Mouse (Mus musculus): ENCODE data around the gene Rpl3l. TPM values are rescaled to one million over a fixed set of nuclear protein-coding genes. Genes with fewer than 3 reads are reported as not detected.

Gene Rpl3l
- 0.40 and 0.44 TPM in 2 replicates for polyA plus RNA-seq (2014; fragmentation: Nextera tagmentation; extraction: Ambion mirVana)

DNA sequence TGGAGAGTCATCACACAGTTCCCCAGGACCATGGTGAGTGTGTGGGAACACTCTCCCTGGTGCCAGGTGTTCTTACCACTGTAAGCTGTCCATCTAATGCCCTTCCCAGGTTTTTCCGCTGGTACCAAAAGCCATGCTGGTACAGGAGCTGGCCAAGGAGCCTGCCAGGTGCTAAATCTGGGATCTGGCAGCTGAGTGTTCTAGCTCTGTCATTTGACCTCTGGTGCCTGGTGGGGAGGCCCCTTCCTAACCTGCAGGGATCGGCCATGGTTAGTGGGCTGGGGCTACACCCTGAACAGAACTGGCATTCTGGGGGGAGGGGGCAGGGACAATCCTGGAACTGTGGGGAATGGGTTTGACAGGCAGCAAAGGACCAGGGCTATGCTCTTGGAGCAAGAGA lies at the start of gene Rpl3l:
TSS of gene Rpl3l (plus strand) at position 203 of the 400 bp plus-strand sequence.
- Histone ChIP-seq H3K36me3 (ENCODE audit: control insufficient read depth, insufficient read depth, low read length) (no peaks in the 10 kb centered on the region), H3K27ac (ENCODE audit: low read depth, low read length) (no peak within 1 kb of the TSS), H3K4me1 (ENCODE audit: control insufficient read depth, insufficient read depth, low read length) (peaks cover 15% of the 10 kb centered on the region), H3K9ac (ENCODE audit: low read depth, low read length) (no peak within 1 kb of the TSS), H3K4me3 (ENCODE audit: low read depth, low read length) (no peak within 1 kb of the TSS), H3K4me2 (no peak within 1 kb of the TSS), H3K27me3 (ENCODE audit: control insufficient read depth, insufficient read depth, low read length) (peaks cover 3% of the 10 kb centered on the region; the same call in 1 of the 2 replicates), H3K9me3 (replicated peaks; ENCODE audit: control insufficient read depth, low read length) (no peaks in the 10 kb centered on the region)
- no peak for ATAC-seq (replicated peaks; ENCODE audit: insufficient number of reproducible peaks, low FRiP score, low TSS enrichment)
- WGBS (ENCODE audit: insufficient replicate concordance): 70% methylated on average over 2 of the region's 2 CpGs

DNA sequence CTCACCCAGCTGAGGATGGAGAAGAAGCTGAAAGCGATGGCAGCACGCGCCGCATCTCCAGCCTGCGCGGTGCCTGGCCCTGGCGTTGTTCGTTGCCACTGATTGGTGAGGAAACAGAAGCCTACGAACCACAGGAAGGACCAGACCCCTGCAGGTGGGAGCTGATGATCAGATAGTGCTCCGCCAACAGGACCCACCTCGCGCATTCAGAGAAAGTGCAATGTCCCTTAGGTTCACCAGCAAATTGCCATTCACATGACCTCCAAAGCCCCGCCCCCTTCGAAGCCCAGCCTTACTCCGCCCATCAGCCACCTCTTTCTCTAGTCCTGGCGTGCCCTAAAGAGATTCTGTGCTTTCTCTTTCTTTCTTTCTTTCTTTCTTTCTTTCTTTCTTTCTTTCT lies 41.1 kb upstream of the Rpl3l start:
- no peaks in the 10 kb centered on the region for H3K9me3 ChIP-seq (replicated peaks; ENCODE audit: control insufficient read depth, low read length)
- H3K4me3 ChIP-seq (ENCODE audit: low read depth, low read length): peak overlapping the region; percentile 16; the same call in 1 of the 2 replicates
- H3K4me2 ChIP-seq: peak overlapping the region; percentile 38
- H3K4me1 ChIP-seq (ENCODE audit: control insufficient read depth, insufficient read depth, low read length): peaks cover 8% of the 10 kb centered on the region
- no peak overlapping the region for H3K9ac ChIP-seq (ENCODE audit: low read depth, low read length)
- H3K27me3 ChIP-seq (ENCODE audit: control insufficient read depth, insufficient read depth, low read length): peaks cover 45% of the 10 kb centered on the region
- H3K36me3 ChIP-seq (ENCODE audit: control insufficient read depth, insufficient read depth, low read length): no peaks in the 10 kb centered on the region
- H3K27ac ChIP-seq (ENCODE audit: low read depth, low read length): no peak overlapping the region
- 15% methylated on average over 16 of the region's 16 CpGs for WGBS (ENCODE audit: insufficient replicate concordance)
- ATAC-seq (replicated peaks; ENCODE audit: insufficient number of reproducible peaks, low FRiP score, low TSS enrichment): no peak

DNA sequence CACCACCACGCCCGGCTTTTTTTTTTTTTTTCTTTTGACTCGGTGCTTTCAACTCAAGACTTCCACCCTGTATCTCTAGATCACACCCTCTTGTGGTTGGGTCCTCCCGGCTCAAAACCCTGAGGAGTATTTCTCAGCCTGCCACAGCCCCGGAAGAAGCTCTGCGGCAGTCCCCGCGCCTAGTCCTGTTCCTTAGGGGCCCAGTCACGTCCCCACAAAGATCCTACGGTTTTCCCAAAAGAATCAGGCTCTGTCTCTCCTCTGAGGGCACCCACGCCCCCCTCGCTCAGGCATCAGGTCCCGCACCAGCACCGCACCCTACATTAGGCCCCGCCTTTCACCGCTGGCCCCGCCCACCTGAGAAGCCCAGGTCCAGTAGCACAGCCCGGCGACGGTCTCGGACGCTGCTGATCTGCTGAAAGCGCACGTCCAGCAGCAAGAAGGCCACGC lies 40.4 kb upstream of the Rpl3l start:
- WGBS (ENCODE audit: insufficient replicate concordance): 2% methylated on average over 25 of the region's 25 CpGs
- peaks cover 45% of the 10 kb centered on the region for H3K27me3 ChIP-seq (ENCODE audit: control insufficient read depth, insufficient read depth, low read length)
- peak; percentile 74 for ATAC-seq (replicated peaks; ENCODE audit: insufficient number of reproducible peaks, low FRiP score, low TSS enrichment)

DNA sequence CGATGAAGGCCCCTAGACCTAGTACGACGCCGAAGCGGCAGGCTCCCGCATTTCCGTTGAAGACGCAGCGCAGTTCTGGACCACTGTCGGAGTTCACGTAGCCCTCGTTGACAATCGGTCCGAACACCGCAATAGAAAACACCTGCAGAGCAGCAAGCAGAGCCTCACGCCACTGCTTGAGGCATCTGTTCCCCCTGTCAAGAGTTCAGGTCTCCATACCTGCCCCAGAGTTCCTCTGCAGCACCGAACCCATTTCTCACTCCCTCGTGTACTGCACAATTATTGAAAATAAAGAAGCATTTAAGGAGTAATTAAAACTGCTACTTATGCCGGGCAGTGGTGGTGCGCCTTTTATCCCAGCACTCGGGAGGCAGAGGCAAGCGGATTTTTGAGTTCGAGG lies 40.0 kb upstream of the Rpl3l start:
- no peak for ATAC-seq (replicated peaks; ENCODE audit: insufficient number of reproducible peaks, low FRiP score, low TSS enrichment)
- peak overlapping the region; percentile 46; the same call in 1 of the 2 replicates for H3K9ac ChIP-seq (ENCODE audit: low read depth, low read length)
- H3K9me3 ChIP-seq (replicated peaks; ENCODE audit: control insufficient read depth, low read length): no peaks in the 10 kb centered on the region
- no peak overlapping the region for H3K27ac ChIP-seq (ENCODE audit: low read depth, low read length)
- peak overlapping the region; percentile 37 for H3K4me3 ChIP-seq (ENCODE audit: low read depth, low read length)
- peak overlapping the region; percentile 71 for H3K4me2 ChIP-seq
- 16% methylated on average over 23 of the region's 23 CpGs for WGBS (ENCODE audit: insufficient replicate concordance)
- peaks cover 45% of the 10 kb centered on the region for H3K27me3 ChIP-seq (ENCODE audit: control insufficient read depth, insufficient read depth, low read length)
- 0 out of 2 replicates have a peak, but pooled peaks cover under 1% of the 10 kb centered on the region for H3K36me3 ChIP-seq (ENCODE audit: control insufficient read depth, insufficient read depth, low read length)
- H3K4me1 ChIP-seq (ENCODE audit: control insufficient read depth, insufficient read depth, low read length): peaks cover 8% of the 10 kb centered on the region

More for the DNA sequence above, 40.4 kb upstream of the Rpl3l start:
- Histone ChIP-seq H3K27ac (ENCODE audit: low read depth, low read length) (no peak overlapping the region), H3K4me3 (ENCODE audit: low read depth, low read length) (peak overlapping the region; percentile 37), H3K36me3 (ENCODE audit: control insufficient read depth, insufficient read depth, low read length) (no peaks in the 10 kb centered on the region), H3K4me1 (ENCODE audit: control insufficient read depth, insufficient read depth, low read length) (peaks cover 8% of the 10 kb centered on the region), H3K4me2 (peak overlapping the region; percentile 71), H3K9ac (ENCODE audit: low read depth, low read length) (peak overlapping the region; percentile 46; the same call in 1 of the 2 replicates), H3K9me3 (replicated peaks; ENCODE audit: control insufficient read depth, low read length) (no peaks in the 10 kb centered on the region)

DNA sequence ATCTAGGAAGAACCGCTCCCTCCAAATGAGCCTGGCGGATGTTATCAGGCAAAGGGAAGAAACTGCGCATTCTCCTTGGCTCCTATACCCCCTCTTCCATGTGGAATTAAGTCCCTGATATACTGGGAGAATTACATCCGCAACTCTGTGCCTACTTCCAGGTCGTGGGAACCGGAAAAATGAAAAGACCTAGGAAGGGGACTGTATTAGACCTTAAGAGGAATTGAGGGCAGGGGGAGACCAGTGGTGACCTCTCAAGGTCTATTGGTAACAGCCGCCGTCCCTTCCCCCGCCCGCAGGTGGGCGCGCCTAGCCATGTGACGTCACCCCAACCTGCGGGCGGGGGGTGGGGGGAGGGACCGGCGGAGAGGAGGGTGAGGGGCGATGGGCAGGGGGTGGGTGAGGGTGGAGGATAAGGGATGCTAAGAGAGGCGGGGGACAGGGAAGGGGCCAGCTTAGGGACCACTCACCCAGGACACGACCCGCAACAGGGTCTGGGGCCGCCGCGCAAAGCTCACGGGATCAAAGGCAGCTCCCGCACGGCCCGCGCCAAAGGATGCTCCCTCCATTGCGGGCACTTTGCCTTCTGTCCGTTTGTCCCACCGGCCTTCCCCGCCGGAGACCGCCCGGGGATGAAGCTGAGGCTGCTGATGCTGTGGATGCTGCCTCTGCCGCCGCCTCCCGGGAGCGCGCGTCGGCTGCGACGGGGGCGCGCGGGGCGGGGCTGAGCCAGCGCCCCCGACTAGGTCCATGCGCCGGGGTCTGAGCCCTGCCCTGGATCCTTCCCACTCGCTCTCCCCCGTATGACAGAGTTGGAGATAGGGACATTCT lies 38.2 kb upstream of the Rpl3l start, which contains the start of gene Syngr3:
TSS of gene Syngr3 (minus strand) at position 705 of the 831 bp plus-strand sequence.
- Histone ChIP-seq H3K27me3 (ENCODE audit: control insufficient read depth, insufficient read depth, low read length) (peaks cover 45% of the 10 kb centered on the region), H3K4me2 (peak within 1 kb of the TSS; percentile 91), H3K27ac (ENCODE audit: low read depth, low read length) (no peak within 1 kb of the TSS), H3K9ac (ENCODE audit: low read depth, low read length) (peak within 1 kb of the TSS; percentile 47), H3K36me3 (ENCODE audit: control insufficient read depth, insufficient read depth, low read length) (0 out of 2 replicates have a peak, but pooled peaks cover 5% of the 10 kb centered on the region), H3K4me1 (ENCODE audit: control insufficient read depth, insufficient read depth, low read length) (peaks cover 8% of the 10 kb centered on the region), H3K4me3 (ENCODE audit: low read depth, low read length) (peak within 1 kb of the TSS; percentile 64), H3K9me3 (replicated peaks; ENCODE audit: control insufficient read depth, low read length) (no peaks in the 10 kb centered on the region)
- WGBS (ENCODE audit: insufficient replicate concordance): under 1% methylated on average over 55 of the region's 55 CpGs
- no peak for ATAC-seq (replicated peaks; ENCODE audit: insufficient number of reproducible peaks, low FRiP score, low TSS enrichment)

DNA sequence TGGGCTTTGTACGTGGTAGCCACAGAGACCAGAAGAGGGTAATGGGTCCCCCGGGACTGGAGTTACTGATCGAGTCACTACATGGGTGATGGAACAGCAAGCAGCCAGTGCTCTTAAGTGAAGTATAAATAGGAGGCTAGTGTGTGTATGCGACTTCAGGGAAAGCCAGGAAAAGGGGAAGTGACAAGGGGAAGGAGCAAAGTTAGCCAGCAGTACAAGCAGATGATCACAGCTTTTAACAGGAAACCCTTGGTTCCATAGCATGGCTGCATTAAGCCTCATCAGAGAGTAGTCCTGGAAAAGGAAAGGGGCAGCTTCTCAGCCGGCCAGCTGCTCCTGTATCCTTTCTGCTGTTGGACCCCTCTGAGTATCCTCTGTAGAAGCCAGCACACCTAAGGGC lies 35.2 kb upstream of the Rpl3l start:
- H3K4me3 ChIP-seq (ENCODE audit: low read depth, low read length): no peak overlapping the region
- 83% methylated on average over 5 of the region's 5 CpGs for WGBS (ENCODE audit: insufficient replicate concordance)
- H3K9ac ChIP-seq (ENCODE audit: low read depth, low read length): no peak overlapping the region
- no peak overlapping the region for H3K27ac ChIP-seq (ENCODE audit: low read depth, low read length)
- ATAC-seq (replicated peaks; ENCODE audit: insufficient number of reproducible peaks, low FRiP score, low TSS enrichment): no peak
- H3K27me3 ChIP-seq (ENCODE audit: control insufficient read depth, insufficient read depth, low read length): peaks cover 38% of the 10 kb centered on the region
- H3K4me2 ChIP-seq: no peak overlapping the region
- H3K4me1 ChIP-seq (ENCODE audit: control insufficient read depth, insufficient read depth, low read length): peaks cover 11% of the 10 kb centered on the region
- H3K9me3 ChIP-seq (replicated peaks; ENCODE audit: control insufficient read depth, low read length): no peaks in the 10 kb centered on the region
- H3K36me3 ChIP-seq (ENCODE audit: control insufficient read depth, insufficient read depth, low read length): 0 out of 2 replicates have a peak, but pooled peaks cover 5% of the 10 kb centered on the region

DNA sequence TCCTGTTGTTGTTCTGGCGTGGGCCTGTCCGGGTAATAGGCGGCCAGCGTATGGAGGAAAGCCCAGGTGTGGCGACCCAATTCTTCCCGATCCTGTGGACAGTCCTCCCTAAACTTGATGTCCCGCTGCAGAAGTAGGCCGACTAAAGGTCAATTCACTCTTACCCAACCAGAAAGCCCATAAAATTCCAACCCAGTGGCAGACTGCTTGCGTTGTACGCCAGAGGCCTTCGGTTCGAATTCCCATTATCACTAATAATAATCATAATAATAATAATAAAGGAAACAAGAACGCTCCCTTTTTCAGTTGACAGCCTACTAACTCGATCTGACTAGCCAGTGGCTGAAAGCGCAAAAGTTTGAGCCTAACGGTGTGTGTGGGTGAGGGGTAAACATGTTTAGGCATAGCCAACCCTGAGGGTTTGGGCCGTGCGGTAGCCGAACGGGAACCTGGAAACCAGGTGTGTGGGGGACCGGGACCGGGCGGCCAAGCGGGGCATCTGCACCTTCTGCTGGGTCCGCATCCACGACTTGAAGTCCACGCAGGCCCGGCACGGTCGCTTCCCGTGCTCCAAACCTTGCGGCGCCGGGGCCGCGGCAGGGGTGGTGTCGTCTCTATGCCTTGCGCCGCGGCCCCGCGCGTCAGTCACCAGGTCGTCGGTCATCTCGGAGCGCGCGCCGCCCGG lies 32.2 kb upstream of the Rpl3l start:
- Histone ChIP-seq H3K9ac (ENCODE audit: low read depth, low read length) (peak overlapping the region; percentile 90), H3K27me3 (ENCODE audit: control insufficient read depth, insufficient read depth, low read length) (peaks cover 9% of the 10 kb centered on the region), H3K4me3 (ENCODE audit: low read depth, low read length) (peak overlapping the region; percentile 90), H3K4me2 (peak overlapping the region; percentile 89), H3K4me1 (ENCODE audit: control insufficient read depth, insufficient read depth, low read length) (peaks cover 14% of the 10 kb centered on the region), H3K9me3 (replicated peaks; ENCODE audit: control insufficient read depth, low read length) (no peaks in the 10 kb centered on the region), H3K27ac (ENCODE audit: low read depth, low read length) (peak overlapping the region; percentile 78), H3K36me3 (ENCODE audit: control insufficient read depth, insufficient read depth, low read length) (peaks cover 10% of the 10 kb centered on the region)
- WGBS (ENCODE audit: insufficient replicate concordance): 8% methylated on average over 45 of the region's 51 CpGs
- peak; percentile 33; the same call in 1 of the 2 replicates for ATAC-seq (replicated peaks; ENCODE audit: insufficient number of reproducible peaks, low FRiP score, low TSS enrichment)

DNA sequence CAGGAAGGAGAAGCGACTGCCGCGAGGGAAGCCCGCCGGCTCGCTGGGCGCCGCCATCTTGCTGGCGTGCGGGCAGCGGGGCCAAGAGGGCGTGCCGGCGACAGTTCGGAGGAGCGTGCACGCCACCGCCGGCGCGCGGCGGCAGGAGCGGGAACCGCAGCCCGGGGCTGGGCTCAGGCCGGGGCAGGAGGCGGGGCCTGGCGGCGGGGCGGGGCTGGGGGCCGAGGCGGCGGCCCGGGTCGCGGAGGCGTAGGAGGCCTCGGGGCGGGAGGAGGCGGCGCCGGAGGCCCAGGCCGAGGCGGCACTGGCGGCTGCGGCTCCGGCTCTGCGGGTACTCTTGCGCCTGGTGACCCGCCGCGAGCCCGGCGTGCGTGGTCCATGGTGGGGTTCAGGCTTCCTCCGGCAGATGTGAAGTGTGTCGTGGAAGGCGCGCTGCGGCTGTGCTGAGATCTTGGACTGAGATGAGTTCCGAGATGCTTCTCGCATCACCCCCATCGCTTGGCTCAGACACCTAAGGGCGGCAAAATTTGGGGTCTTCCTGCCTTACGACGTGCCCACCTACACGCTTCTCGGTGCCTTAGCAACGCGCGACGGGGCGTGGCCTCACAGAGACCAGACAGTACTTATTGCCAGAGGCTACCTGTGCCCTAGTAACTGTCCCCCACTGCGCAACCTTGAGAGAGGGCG lies 31.5 kb upstream of the Rpl3l start, which contains the start of the genes Gfer and Noxo1:
TSS of gene Gfer (minus strand) at position 146 of the 687 bp plus-strand sequence.
TSS of gene Noxo1 (plus strand) at position 224 of the 687 bp plus-strand sequence.
- ATAC-seq (replicated peaks; ENCODE audit: insufficient number of reproducible peaks, low FRiP score, low TSS enrichment): peak; percentile 93
- Histone ChIP-seq H3K27me3 (ENCODE audit: control insufficient read depth, insufficient read depth, low read length) (peaks cover 3% of the 10 kb centered on the region), H3K9me3 (replicated peaks; ENCODE audit: control insufficient read depth, low read length) (no peaks in the 10 kb centered on the region), H3K4me1 (ENCODE audit: control insufficient read depth, insufficient read depth, low read length) (peaks cover 14% of the 10 kb centered on the region), H3K4me2 (peak within 1 kb of the TSS; percentile 89), H3K9ac (ENCODE audit: low read depth, low read length) (peak within 1 kb of the TSS; percentile 90), H3K27ac (ENCODE audit: low read depth, low read length) (peak within 1 kb of the TSS; percentile 78), H3K4me3 (ENCODE audit: low read depth, low read length) (peak within 1 kb of the TSS; percentile 90), H3K36me3 (ENCODE audit: control insufficient read depth, insufficient read depth, low read length) (peaks cover 14% of the 10 kb centered on the region)
- WGBS (ENCODE audit: insufficient replicate concordance): under 1% methylated on average over 64 of the region's 76 CpGs

All from heart, embryonic 11.5 days (tissue).